Mouse (Mus musculus): ENCODE measurements at regions not wholly inside any gene's neighbourhood (a gene's known extent, or its start where the extent isn't known, plus 50 kb on each side); places are given as distances from the start of the nearest gene placed in this dataset.

DNA sequence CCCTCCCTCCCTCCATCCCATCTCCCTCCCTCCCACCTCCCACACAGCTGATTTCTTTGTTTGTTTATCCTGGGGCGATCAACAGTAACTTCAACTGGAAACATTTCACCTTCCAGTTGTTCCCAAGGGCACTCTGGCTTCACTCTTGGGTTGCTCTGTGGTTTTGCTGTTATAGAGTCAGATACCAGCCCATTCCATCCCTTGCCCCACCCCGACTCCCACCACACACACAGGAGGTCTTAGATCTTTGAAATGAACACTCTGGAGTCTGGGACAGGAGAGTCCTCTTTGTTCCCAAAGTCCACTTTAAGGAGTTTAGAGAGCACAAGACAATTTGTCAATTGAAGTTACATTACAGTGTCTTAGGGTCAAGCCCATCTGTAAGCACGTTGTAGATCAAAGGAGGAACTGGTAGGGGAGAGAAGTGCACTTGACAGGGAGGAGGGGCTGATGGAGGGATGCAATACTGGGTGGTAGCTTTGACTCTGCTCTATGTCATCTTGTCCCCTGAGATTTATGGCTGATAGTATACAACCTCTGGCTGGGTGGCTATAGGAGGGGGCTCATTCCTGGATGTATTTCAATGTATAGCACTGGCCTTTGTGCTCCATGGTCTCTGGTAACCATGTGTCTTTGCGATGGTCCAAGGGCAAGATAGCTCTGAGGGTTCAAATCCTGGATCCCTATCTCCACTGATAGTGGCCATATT is 313.9 kb downstream of the Glrx3 start:
- DNase-seq, result no peak

DNA sequence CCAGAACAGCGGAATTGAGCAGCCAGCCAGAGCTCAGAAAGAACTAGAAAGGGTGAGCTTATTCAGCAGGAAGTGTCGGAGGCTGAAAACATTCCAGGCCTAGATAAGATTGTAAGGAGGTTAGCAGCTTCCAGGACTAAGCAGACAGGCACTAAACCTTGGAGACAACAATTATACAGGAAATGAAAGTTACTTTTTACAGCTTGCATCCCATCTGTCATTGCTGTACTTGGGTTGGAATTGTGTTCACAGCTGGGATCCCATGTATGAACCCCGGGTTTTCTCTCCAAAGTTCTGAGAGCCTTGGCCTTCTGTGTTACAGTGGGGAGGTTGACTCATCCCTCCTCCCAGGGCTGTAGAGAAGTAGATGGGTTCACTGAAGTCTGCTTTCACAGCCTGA is 328.5 kb downstream of the Glrx3 start:
- DNase-seq, result no peak

DNA sequence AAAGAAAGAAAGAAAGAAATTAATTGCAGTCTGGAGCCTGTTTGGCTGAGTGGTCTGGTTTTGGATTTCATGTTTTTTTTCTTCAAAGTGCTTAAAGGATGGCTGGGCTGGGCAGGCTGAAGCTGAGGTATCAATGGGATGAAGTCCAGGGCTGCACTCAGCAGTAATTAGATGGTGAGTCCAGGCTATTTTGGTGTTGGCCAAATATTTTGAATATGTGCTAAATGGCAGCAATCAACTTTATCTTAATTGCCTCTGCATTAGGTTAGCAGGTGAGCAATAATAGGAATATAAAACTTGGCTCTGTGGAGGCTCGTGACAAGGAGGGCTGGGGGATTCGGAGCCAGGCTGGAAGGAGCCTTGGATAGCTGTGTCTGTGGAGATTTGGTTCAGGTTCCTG is 329.3 kb downstream of the Glrx3 start:
- DNase-seq, result no peak

DNA sequence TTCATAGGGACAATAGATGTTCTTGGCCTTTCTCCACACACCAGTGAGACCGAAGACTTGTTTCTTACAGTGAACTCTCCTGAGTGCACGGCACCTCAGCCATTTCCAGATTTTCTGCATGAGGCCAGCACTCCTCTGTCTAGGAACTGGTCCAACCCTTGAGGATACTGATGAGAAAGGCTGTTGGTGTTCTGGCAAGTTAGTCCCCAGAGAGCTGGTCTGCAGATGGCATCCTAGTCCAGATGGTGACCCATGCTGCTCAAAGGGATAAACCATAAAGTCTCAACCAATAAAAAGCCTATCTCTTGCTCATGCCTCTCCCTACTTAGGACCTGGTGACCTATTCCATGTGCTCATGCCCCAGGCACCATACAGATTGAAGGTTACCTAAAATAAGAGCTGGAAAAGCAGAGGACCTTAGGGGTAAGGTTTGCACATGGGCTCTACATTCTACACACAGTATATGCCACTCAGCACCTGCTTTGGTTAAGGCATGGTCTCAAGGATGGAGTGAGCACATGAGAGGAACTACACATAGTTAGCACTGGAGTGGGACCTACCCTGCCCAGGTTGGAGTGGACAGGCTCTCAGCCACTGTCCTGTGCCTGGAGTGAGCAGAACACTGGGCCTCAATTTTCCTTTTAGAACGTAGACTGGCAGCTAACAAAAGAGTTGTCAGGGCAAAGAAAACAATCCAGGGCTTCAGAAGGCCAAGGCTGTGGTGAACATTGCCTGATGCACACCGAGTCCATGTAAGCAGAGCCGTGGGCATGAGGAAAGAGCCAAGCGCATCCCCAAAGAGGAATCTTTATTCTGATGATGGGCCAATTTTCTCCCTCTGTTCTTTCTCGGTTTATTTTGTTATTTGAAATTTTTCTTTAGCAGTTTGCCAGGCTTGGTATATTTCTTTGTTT is 335.9 kb downstream of the Glrx3 start:
- DNase-seq, result peak; percentile 2

DNA sequence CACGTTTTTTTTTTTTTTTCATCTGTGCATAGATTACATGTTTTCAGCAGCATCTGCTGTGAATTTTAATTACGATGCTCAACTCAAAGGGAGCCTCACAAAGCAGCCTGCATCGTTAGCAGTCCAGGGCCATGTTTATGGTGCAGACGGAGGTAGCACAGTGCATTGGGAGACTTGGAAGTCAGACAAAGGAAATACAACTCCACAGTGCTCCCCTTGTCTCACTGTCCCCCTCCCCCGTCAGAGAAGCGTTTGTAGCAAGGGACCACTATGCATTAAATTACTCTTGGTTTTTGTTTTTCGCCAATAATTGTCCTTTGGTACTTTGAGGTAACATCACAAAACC is 336.5 kb downstream of the Glrx3 start:
- no peak for DNase-seq

DNA sequence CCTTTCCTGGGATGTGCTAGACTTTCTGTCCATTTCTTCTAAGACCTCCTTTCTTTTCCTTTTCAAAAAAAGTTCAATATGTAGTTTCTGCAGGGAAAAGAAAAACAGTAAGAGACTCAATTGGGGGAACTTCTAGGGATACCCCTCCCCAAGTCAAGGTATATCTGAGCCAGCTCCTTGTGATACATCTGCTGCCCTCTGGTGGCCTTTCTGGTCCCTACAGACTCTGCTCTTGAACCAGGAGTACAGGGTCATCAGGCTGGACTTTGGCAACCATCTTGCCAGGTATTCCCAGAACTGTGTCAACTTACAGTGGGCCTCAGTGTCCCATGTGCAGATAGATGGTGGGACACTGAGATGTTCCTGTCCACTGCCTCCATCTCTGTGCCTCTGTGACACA is 346.5 kb downstream of the Glrx3 start:
- DNase-seq, result no peak

DNA sequence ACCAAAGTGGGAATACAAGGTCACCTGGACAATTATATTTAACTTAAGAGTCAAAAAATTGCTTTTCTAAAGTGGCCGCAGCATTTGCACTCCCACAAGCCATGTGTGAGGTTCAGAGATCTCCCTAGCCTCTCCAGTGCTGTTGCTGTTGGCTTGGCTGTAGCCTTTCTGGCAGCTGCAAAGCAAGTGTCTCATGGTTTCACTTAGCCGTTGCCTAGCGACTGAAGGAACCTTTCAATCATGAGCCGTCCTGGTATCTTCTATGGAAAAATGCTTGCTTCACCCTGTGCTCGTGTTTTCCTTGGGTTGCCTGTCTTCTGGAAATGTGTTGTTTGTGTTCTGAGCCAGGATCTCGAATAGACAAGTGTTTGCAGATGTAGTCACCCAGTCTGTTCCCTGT is 367.9 kb downstream of the Glrx3 start:
- no peak for DNase-seq

DNA sequence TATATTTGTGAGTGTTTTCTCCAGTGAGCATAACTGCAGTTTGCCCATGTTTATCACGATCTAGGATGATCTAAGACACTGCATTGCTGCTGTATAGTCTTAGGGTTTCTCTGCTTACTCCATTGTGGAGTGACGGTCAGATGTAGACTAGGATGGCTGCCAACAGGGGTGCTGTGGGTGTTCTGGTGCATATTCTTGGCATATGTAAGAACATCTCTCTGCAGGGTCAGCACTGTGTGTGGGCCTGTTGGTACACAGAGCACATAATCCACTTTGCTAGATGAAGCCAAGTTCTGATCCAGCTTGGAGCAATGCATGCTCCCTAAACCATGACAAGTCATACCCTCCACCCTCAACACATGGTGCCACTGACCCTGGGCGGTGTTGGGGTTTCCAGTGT is 375.4 kb downstream of the Glrx3 start:
- no peak for DNase-seq

DNA sequence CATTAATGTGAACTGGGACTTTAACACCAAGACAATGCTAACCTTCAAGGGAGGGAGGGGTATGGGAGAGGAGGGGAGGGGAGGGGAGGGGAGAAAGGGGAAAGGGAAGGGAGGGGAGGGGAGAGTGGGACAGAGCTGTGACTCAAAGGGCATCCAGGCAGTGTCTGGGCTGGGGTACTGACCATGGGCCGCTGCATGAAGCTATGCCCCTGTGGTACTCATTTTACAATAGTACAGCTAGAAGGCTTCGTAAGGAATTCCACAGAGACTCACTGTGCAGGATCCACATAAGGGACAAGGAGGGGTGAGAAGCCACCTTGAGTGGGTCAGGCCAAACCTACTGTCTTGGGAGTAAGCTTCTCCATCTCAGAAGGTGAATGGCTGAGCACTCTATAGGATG is 403.1 kb downstream of the Glrx3 start:
- no peak for DNase-seq

DNA sequence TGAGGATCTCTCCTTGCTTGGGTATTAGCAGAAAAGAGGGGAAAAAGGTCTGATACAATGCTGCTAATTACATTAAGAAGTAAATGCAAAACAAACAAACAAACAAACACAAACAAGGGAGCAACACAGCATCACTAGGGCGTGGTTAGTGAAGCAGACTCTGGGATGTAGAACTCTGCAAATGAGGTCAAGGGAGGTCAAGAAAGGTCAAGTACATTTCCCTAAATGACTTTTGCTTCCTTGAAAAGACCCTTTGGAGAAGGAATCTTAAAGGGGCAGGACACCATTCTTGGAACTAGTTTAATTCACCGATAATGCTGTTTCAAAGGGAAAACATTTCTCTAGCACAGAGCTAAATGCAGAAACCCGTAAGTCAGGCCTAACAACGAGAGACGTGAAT is 403.6 kb downstream of the Glrx3 start:
- DNase-seq, result no peak

DNA sequence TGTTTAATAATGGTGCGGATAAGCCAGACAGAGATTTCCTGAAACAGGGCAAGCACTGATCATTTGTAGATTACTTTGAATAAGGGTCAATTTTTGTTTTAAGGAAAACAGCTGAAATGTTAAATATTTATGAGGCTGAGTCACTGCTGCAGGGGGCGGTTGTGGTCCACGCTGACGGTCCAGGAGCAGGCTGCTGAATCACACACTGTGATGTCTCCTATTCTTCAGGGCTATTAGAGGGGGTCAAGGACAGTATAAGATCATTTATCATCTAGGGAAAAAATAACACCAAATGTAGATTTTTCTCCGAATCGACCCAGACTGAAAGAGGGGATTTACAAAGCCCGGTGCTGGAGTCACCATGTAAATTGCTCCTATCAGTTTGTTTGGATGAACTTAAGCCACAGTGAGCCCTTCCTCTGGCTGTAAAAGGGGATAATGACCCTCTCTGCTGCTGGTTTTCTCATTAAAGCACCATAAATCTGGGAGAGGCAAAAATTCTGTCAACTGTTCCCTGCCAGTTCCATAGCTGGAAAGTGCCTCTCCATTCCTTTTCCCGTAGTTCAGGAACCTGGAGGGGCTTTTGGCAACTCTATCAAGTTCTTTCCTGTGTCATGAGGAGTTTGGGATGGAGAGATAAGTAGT is 404.2 kb downstream of the Glrx3 start:
- no peak for DNase-seq

DNA sequence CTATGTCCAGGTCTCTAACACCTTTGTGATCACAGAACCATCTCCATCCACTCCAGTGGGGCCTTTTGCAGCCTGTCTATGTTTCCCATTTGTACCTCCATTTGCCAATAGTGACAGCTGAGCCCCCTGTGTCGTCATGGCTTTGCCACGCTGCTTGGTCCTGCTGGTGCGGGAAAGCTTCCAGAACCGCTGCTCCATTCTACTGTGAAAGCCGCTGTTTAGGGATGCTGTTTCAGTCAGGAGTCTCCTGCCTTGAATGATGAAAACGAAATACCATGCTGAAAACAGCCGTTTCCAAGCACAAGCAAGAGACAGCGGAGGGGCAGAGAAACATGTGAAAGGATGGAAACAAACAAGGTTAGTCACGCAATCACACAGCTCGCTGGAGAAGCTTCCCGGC is 410.4 kb downstream of the Glrx3 start:
- peak; percentile 7 for DNase-seq

DNA sequence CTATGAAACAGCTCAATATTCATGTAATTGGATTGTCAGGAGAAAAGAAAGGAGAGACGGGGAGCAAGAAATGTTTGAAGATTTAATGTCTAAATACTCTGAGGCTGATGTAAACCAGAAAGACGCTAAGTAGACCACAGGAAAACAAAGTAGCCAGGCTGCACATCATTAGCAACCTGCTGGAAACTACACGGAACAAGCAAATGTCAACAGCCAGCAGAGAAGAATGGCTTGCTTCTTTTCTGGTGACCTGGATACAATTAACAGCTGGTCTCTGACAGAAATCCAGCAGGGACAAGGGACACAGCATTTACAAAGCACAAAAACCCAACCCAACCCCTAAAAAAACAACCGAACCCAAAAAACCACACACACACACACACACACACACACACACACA is 413.6 kb downstream of the Glrx3 start:
- no peak for DNase-seq

DNA sequence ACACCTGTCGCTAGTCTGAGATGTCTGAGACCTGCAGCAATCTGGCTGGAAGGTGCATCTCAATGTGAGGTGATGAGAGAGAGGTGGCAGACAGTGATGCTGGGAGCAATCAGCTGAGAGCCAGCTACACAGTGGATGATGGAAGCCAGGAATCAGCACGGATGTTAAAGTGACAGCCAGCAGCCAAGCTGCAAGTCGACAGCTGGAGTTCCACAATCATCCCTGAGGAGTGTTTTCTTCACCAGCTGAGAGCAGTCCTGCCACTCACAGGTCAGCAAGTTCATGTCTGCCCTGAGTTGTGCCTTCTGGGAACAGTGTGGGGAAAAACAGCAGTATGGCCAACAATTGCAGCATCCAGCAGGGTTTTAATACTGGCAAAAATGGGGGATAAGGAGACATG is 422.3 kb downstream of the Glrx3 start:
- DNase-seq, result no peak

DNA sequence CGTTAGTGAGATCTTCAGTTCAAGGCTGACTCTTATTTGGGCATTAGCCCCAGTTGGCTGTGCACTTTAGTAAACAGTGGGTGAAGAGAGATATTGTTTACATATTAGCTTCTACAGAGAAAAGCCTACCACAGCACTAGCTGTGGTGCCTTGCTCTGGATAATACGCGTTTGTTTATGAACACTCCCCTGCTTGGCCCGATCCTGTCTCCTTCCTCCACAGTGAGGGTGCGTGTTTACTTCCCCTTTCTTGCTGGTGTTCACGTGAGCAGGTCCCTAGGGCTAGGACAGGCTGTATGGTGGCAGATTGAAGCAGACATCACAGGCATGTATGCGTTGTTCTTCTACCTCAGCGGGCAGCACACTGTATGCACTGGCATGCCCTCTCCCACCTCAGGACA is 423.1 kb downstream of the Glrx3 start:
- no peak for DNase-seq

DNA sequence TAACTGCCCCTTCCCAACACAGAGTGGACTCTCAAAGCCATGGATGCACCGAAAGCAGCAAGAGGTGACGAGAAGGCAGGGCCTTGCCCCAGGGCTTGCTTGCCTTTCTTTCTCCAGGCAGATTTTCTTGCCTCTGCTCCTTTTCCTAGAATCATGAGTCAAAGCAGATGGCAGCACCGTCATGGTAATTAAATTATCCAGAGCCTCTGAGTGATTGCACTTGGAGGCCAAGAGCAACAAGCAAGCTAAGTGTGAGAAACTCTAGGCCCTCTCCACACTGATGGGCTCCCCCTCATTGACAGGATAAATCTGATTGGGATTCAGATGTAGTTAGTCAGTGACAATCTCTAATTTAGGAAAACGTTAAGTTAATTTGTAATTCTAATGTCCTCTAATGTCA is 427.5 kb downstream of the Glrx3 start:
- no peak for DNase-seq

DNA sequence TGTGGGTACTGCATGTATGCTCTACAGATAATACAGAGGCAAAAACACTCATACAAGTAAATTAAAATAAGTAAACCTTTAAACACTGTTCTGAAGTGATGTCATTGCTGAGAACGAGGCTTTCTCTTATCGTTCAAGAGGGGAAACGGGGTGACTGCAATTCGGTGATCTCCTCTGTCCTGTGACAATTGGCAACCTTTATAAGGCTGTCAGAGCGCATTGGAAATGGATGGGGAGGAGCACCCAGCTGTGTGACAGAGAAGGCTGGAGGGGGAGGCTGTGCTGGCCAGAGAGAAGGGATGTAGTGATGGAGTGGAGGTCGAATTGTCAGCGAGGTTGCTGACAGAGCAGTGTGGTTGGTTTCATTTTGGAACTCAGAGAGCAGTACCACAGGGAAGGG is 428.0 kb downstream of the Glrx3 start:
- DNase-seq, result no peak

DNA sequence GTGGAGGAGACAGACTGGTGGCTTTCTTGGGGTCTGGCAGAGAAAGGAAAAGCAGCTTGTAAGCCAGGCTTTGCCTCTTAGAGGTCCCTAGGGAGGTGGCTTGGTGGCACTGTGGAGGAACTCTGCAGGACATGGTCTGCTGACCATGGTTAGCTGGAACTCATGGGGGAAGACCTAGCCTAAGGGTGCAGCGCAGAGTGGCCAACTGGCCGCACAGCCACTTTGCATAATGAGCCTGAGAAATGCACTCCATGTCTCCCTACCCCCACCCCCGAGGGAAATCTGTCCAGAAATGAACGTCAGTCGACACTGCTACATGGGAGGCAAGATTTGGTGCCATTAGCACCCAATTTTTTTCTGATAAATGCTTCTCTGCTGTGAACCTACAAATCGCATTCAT is 429.5 kb downstream of the Glrx3 start:
- DNase-seq, result no peak

DNA sequence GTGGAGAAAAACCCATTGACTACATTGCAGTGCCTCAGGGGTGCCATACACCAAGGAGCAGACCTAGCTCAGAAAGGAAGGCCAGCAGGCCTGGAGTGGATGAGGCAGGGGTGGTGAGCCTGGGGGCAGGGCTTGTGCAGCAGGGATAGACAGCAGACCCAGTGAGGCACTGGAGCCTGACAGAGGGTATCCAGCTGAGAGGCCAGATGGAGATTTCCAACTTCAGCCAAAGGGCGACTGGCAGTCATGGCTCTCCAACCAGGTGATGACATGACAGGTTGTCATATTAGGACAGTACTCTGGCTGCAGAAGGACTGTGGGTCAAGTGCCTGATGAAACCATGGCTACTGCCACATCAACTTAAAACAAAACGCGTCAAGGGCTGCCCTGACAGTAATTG is 431.1 kb downstream of the Glrx3 start:
- DNase-seq, result peak; percentile 7

DNA sequence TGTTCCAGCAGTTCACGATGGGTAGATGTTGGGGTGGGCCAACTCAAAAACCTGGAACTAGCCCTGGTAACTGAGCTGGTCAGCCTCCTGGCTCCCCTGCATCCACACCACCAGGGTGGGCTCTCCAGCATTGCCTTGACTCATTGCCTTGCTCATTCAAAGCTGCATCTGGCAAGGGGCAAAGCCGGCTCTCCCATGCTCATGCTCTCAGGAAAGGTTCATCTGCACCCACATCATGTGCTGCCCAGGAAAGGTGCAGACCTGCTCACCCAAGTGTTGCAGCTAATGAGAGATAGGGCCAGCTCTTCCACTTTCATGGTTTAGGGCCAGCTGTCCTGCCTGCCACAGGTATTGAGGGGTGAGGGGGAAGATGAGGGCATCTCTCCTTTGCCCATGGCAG is 437.9 kb downstream of the Glrx3 start:
- no peak for DNase-seq

DNA sequence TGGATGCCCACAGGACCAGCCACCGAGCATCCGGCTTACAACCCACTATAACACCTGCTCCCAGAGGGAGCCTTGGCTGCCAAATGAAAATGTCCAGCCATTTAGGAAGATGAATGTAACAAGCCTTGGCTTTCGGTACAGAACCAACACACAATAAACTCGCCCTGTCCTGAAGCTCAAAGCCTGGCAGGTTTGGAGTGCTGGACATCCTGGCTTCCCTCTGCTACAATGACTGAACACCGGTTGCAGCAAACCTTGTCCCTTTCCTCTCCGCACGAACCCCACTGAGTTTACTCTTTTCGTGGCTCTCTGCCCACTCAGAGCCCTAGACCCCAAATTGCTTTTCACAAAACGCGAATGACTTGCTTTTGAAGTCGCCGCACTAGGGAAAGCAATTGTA is 441.9 kb downstream of the Glrx3 start:
- no peak for DNase-seq

DNA sequence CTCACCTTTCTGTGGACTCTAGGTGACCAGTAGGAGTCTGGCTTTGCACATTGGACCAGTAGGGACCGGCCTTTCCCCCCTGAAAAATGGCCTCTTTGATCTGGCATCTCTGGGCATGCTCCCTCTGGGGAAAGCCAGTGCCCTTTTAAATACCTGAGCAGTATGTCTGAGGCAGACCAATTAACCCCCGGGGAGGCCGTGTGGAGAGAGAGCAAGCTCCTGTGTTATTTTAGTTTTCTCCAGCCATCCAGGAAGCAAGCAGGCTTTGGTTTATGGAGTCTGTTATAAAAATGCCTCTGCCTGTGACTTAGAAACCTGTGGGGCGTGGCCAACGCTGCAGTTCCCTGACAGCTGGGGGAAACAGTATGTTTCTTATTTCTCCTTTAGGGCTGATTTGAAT is 445.5 kb downstream of the Glrx3 start:
- no peak for DNase-seq

DNA sequence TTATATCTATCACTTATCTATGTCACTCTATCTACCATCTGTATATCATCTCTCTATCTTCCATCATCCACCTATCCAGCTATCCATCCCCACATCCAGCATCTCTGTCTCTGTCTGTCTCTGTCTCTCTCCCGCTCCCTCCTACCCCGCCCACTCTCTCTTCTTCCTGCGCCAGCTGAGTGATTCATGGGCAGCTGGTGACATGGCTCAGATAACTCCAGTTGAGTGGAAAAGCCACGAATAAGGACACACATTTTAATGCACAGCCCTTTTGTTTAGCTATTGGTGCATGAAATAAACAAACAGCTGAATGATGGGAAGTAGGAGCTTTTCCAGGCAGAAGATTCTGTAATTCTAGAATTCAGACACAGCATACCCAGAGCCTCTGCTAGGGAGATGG is 446.3 kb downstream of the Glrx3 start:
- no peak for DNase-seq

DNA sequence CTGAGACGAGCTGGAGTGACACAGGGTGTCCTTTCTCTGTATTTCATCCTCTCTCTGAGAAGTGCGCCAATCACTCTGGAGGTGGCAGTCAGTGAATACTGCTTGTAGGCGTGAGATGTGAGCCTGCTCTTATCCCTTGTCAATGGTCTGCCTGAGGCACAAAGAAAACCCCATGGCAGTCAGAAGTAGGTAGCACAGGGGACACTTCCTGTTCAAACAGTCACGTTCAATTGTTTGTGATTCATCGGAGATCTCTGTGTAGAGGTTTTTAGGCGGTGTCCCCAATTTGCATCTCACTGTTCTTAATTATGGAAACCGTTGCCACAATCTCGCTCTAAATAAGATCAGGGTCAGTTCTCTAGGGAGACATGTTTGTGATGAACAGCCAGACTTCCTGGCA is 447.7 kb downstream of the Glrx3 start:
- DNase-seq, result no peak
